Mouse (Mus musculus) embryo, embryonic 11 days (tissue): Measurements from ENCODE around the gene Mmrn2.
A peak's percentile ranks its signal among the peaks of the same experiment; 100 is the strongest.
"Not testable (repeated sequence)": the region's sequence is repeated elsewhere in the genome, so short reads cannot be mapped to it uniquely, and the experiment has no call there.

Experiments
- DNase-seq: peaks from one replicate; pipeline ENCODE4 v3.0.0-alpha.2; 2015

Mmrn2 gene

GRCm38 (mm10) chr14:34410716-34411115 is 35.5 kb downstream of the Mmrn2 start:
- DNase-seq, result no peak

DNA sequence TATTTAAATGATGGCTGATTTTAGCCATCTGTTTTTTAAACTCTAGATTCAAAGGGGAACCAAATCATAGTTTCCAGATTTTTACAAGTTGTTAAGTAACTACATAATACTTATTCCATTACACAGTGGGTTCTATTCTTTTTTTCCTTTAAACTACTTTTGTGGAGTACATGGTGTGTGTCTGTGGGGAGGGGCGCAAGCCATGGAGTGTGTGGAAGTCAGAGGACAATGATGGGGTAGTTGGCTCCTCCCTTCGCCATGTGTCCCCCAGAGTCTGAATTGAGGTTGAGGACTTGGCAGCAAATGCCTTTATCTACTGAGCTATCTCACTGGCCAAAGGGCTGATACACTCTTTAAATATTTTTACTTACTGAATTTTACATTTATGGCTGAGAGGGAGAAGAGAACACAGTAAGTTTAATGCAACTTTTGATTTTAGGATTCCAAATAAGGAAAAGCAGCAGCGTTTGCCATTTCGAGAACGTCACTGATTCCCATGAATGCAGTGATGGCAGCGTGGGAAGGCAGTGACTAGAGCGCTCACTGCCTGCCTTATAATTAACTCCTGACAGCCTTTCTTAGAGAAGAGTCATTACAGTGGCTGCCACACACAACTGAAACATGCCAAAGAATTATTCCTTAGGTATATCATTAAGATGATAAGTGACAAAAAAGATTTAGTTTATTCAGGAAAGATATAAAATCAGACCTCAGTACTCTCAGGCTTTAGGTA is 37.1 kb downstream of the Mmrn2 start:
- no peak for DNase-seq

DNA sequence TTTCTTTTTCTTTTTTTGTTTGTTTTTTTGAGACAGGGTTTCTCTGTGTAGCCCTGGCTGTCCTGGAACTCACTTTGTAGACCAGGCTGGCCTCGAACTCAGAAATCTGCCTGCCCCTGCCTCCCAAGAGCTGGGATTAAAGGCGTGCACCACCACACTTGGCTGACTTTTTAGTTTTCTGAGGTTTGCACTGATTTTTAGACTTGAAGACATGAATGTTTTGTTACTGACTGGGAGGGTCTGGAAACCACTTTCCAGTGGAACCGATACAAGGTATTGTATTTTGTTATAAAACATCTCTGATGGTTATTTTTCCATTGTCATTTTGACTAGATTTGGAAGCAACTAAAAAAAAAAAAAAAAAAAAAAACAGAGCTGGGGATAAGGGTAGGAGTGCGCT is 41.7 kb downstream of the Mmrn2 start:
- DNase-seq, result not testable (repeated sequence)

GRCm38 (mm10) chr14:34417501-34417900 is 42.2 kb downstream of the Mmrn2 start:
- no peak for DNase-seq

GRCm38 (mm10) chr14:34421078-34421477 is 45.8 kb downstream of the Mmrn2 start:
- no peak for DNase-seq

GRCm38 (mm10) chr14:34428274-34428673 is 53.0 kb downstream of the Mmrn2 start:
- no peak for DNase-seq

DNA sequence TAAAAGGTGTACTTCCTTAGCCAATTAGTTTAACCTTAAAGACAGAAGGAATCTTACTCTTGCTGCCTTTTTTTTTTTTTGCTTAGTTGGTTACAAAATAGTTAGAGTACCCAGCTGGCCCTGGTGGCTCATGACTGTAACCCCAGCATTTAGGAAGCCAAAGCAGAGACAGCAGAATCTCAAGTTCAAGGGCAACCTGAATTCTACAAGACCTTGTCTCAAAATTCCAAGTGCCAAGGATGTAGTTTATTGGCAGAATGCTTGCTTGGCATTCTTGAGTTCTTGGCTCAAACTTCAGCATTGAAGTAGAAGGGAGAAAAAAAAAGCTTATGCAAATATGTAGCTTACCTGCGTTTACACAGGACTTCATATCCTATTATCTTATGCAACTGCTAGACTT is 53.8 kb downstream of the Mmrn2 start:
- no peak for DNase-seq

GRCm38 (mm10) chr14:34440526-34441066 is 65.3 kb downstream of the Mmrn2 start:
- no peak for DNase-seq

DNA sequence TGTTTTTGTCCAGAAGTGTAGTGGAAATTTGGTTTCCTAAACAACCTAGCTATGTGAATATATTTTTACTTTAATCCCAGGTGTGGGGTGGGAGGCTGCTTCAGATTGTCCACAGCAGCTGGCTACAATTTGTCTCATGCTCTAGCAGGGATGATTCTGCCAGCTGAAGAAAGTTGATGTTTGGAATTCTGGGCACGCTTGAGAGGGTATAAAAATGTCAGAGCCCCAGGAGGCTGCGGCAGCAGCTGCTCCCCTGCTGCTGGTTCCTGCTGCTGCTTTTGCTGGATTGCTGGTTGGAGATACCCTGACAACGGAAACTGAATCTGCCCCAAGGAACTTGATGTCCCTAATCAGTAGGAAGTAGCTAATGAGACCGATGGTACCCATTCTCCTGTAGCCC is 67.3 kb downstream of the Mmrn2 start:
- no peak for DNase-seq

DNA sequence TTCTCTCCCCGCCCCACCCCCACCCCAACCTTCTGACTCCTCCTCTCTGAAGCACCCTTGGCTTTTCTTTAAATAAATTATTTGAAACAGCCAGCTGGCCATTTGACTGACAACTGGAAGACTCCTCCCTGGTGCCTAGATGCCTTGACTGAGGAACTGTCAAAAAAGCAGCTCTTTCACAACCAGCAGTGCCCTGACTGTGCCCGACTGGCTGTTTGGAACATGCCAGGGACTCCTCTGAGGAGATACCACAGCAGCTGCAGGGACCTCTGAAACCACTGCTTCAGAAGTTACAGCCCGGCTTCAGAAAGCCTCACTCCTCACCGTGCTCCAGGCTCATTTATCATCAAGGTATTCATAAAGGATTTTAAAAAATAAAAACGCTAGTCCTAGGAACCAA is 69.1 kb downstream of the Mmrn2 start:
- DNase-seq, result no peak

- no peak for DNase-seq
These were observed 69.7 kb downstream of the Mmrn2 start for GRCm38 (mm10) chr14:34444924-34445323.

DNA sequence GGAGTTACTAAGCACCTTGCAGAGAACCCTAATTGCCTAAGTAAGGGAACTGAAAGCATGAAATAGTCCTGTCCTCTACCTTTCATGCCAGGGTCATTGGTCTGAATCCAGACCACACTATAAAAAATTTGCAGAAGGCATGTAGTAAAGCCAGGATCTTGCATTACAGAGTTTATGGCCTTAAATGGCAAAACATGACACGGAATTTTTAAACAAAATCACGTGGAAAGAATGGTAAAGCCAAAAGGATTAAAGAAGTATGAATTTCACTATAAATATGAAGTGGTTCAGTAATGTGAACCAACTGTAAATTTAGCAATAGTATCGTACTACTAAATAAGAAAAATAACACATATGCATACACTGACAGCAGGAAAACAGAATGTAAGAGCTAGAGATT is 70.1 kb downstream of the Mmrn2 start:
- DNase-seq, result no peak

GRCm38 (mm10) chr14:34446624-34447023 is 71.4 kb downstream of the Mmrn2 start:
- no peak for DNase-seq

DNA sequence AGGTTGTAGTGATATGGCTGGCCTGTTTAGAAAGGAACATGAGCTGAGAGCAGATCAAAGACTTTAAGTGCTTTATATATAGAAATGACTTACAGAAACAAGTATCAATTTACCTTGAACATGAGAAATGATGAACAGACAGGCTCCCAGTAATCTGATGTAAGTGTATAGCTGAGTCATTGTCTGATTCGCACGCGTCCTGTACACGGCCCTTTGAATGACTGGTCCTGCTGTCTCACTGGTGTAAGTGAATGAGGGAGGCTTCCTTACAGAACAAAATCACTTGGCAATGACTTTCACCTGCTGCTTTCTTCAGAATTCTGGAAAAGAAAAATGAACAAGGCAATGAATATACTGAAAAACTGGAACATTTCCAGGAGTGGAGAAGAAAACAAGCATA is 72.4 kb downstream of the Mmrn2 start:
- no peak for DNase-seq

- no peak for DNase-seq
These were observed 73.1 kb downstream of the Mmrn2 start for GRCm38 (mm10) chr14:34448398-34448797.

- peak; percentile 39 for DNase-seq
These were observed 74.5 kb downstream of the Mmrn2 start for GRCm38 (mm10) chr14:34449807-34450206.

DNA sequence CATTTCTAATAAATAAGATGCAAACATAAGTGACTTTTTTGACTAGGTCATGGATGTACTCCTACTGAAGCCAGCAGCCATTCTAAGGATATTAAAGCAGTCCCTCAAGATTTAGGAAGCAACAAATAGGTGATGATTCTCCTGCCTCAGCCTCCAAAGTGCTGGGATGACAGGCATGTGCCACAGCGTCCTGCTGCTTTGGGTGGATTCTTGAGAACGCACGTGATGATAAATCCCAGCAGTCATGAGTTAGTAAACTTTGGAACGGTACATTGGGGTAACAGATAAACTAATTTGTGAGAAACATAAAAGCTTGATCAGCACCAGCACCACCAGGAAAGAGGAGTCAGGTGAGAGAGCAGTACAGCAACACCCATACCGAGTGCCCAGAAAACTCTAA is 75.2 kb downstream of the Mmrn2 start:
- DNase-seq, result no peak

GRCm38 (mm10) chr14:34451872-34452271 is 76.6 kb downstream of the Mmrn2 start:
- no peak for DNase-seq

- DNase-seq, result peak; percentile 68
These were observed 78.4 kb downstream of the Mmrn2 start for GRCm38 (mm10) chr14:34453648-34454047.
